Mouse (Mus musculus): ENCODE data around the gene Zfp963. TPM values are rescaled to one million over a fixed set of nuclear protein-coding genes. Genes with fewer than 3 reads are reported as not detected.

The Zfp963 gene
- total RNA-seq (2021): 1 to 10 TPM; 5.3 to 5.6 TPM

GRCm38 (mm10) chr8:69749544-69750454, at the start of gene Zfp963:
Gene Zfp963, minus strand, starts transcription at chr8:69749970.
- intact Hi-C loops (cut with DNase I): no loop called here
- DNase-seq: peak; percentile 95

- intact Hi-C loops (cut with DNase I): no loop called here
- DNase-seq: no peak
Measured at GRCm38 (mm10) chr8:69799261-69799660, 49.5 kb upstream of the Zfp963 start.

- no peak for DNase-seq
- intact Hi-C loops (cut with DNase I): no loop called here
Measured at GRCm38 (mm10) chr8:69797661-69798060, 47.9 kb upstream of the Zfp963 start.

- intact Hi-C loops (cut with DNase I): no loop called here
- DNase-seq: no peak
Measured at GRCm38 (mm10) chr8:69796721-69797345, 47.1 kb upstream of the Zfp963 start.

GRCm38 (mm10) chr8:69794901-69795300, 45.1 kb upstream of the Zfp963 start:
- intact Hi-C loops (cut with DNase I): no loop called here
- no peak for DNase-seq

- no peak for DNase-seq
- intact Hi-C loops (cut with DNase I): no loop called here
Measured at GRCm38 (mm10) chr8:69794096-69794495, 44.3 kb upstream of the Zfp963 start.

GRCm38 (mm10) chr8:69793666-69794065, 43.9 kb upstream of the Zfp963 start:
- no peak for DNase-seq

GRCm38 (mm10) chr8:69791415-69792068, 41.8 kb upstream of the Zfp963 start:
- intact Hi-C loops (cut with DNase I): no loop called here
- DNase-seq: peak; percentile 54

More at GRCm38 (mm10) chr8:69793666-69794065, 43.9 kb upstream of the Zfp963 start:
- intact Hi-C loops (cut with DNase I): no loop called here

- peak; percentile 88 for DNase-seq
- intact Hi-C loops (cut with DNase I): no loop called here
Measured at GRCm38 (mm10) chr8:69790773-69791367, 41.1 kb upstream of the Zfp963 start, which contains the start of the genes Atp13a1 and Zfp866. Gene Atp13a1, plus strand, starts transcription at chr8:69791163. Gene Zfp866, minus strand, starts transcription at chr8:69791178.

GRCm38 (mm10) chr8:69790364-69790763, 40.6 kb upstream of the Zfp963 start:
- DNase-seq: no peak
- intact Hi-C loops (cut with DNase I): no loop called here

GRCm38 (mm10) chr8:69789731-69790130, 40.0 kb upstream of the Zfp963 start:
- intact Hi-C loops (cut with DNase I): no loop called here
- no peak for DNase-seq

GRCm38 (mm10) chr8:69789105-69789504, 39.3 kb upstream of the Zfp963 start:
- DNase-seq: no peak
- intact Hi-C loops (cut with DNase I): no loop called here

- DNase-seq: no peak
Measured at GRCm38 (mm10) chr8:69777111-69777510, 27.3 kb upstream of the Zfp963 start.

GRCm38 (mm10) chr8:69775149-69775534, 25.4 kb upstream of the Zfp963 start:
- no peak for DNase-seq
- intact Hi-C loops (cut with DNase I): no loop called here

More at GRCm38 (mm10) chr8:69777111-69777510, 27.3 kb upstream of the Zfp963 start:
- intact Hi-C loops (cut with DNase I): no loop called here

- intact Hi-C loops (cut with DNase I): no loop called here
- DNase-seq: peak; percentile 88
Measured at GRCm38 (mm10) chr8:69774503-69775148, 24.9 kb upstream of the Zfp963 start, which contains the start of gene Gm20422. Gene Gm20422, minus strand, starts transcription at chr8:69774886.

- no peak for DNase-seq
- intact Hi-C loops (cut with DNase I): no loop called here
Measured at GRCm38 (mm10) chr8:69772106-69772505, 22.3 kb upstream of the Zfp963 start.

GRCm38 (mm10) chr8:69771221-69771620, 21.5 kb upstream of the Zfp963 start:
- intact Hi-C loops (cut with DNase I): no loop called here
- no peak for DNase-seq

GRCm38 (mm10) chr8:69761814-69762445, 12.2 kb upstream of the Zfp963 start:
- intact Hi-C loops (cut with DNase I): no loop called here
- DNase-seq: peak; percentile 8

GRCm38 (mm10) chr8:69758316-69758715, 8.5 kb upstream of the Zfp963 start:
- DNase-seq: no peak
- intact Hi-C loops (cut with DNase I): no loop called here

GRCm38 (mm10) chr8:69752437-69752836, 2.7 kb upstream of the Zfp963 start:
- intact Hi-C loops (cut with DNase I): no loop called here
- DNase-seq: no peak

Data from left cerebral cortex, postnatal 4 days (tissue).